14 mouse cellular contexts compared by ENCODE assay signal in the genomic region with DNA sequence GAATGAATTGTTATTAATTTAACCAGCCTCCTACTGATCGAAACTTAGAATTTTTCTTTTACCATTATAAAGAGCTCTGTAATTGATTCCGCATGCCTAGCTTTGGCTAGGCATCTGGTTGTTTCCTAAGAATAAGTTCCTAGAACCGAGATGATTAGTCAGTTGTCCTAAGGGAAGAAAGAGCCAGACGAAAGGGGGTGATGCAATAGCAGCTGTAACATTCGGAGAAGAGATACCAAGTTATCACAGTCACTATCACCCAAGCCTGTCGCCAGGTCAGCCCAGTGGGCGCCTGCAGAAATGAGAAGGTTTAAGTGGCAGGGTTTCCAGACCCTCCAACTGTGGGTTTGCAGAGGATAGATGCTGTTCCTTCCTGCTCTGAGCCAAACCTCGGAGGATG.
DNase-seq lines count a peak whose midpoint lies in the region; ATAC-seq and TF ChIP-seq lines count a peak whose summit lies in the region.
"Had no signal": no experiment of that assay in that cellular context is flagged by ENCODE, and none has a peak within 500 bp of the region (broad histone marks: within the 10 kb centered on the region; RNA-seq: fewer than 3 reads in every experiment).

No protein-coding gene starts in this region.

- no peak for TF ChIP-seq CTCF in E14TG2a.4 (conservative IDR thresholded peaks at IDR 0.05; ENCODE audit: low read length)

- H3K9me3 ChIP-seq in E14TG2a.4 (ENCODE audit: low read length): no peaks in the 10 kb centered on the region
- no peaks in the 10 kb centered on the region for H3K9me3 ChIP-seq in limb, embryonic 10.5 days (replicated peaks)
- H3K9me3 ChIP-seq in liver, embryonic 12.5 days (replicated peaks): no peaks in the 10 kb centered on the region
- H3K9me3 ChIP-seq in hindbrain, embryonic 12.5 days (replicated peaks): no peaks in the 10 kb centered on the region; the same call in 1 of the 2 replicates
- H3K9me3 ChIP-seq: forebrain, embryonic 13.5 days; kidney, embryonic 15.5 days; neural tube, embryonic 12.5 days had no signal

- H3K4me1 ChIP-seq in E14TG2a.4 (replicated peaks; ENCODE audit: low read depth, low read length): peaks cover 61% of the 10 kb centered on the region
- peaks cover 32% of the 10 kb centered on the region for H3K4me1 ChIP-seq in limb, embryonic 10.5 days
- H3K4me1 ChIP-seq in liver, embryonic 12.5 days: no peaks in the 10 kb centered on the region
- H3K4me1 ChIP-seq in hindbrain, embryonic 12.5 days: peaks cover 12% of the 10 kb centered on the region

- H3K27me3 ChIP-seq in E14TG2a.4 (ENCODE audit: insufficient read depth, low read length): no peaks in the 10 kb centered on the region
- peaks cover 3% of the 10 kb centered on the region; the same call in 1 of the 2 replicates for H3K27me3 ChIP-seq in limb, embryonic 10.5 days (ENCODE audit: low read depth, poor library complexity, severe bottlenecking)
- H3K27me3 ChIP-seq in liver, embryonic 12.5 days (replicated peaks): 0 out of 2 replicates have a peak, but pooled peaks cover 9% of the 10 kb centered on the region
- H3K27me3 ChIP-seq in hindbrain, embryonic 12.5 days: no peaks in the 10 kb centered on the region
- H3K27me3 ChIP-seq: forebrain, embryonic 13.5 days; kidney, embryonic 15.5 days; neural tube, embryonic 12.5 days had no signal

- H3K27ac ChIP-seq in limb, embryonic 10.5 days: 0 out of 2 replicates have a peak overlapping the region, but pooled peaks have one; percentile 28
- H3K27ac ChIP-seq in liver, embryonic 12.5 days: no peak overlapping the region
- no peak overlapping the region for H3K27ac ChIP-seq in hindbrain, embryonic 12.5 days
- H3K27ac ChIP-seq: forebrain, embryonic 13.5 days; kidney, embryonic 15.5 days; neural tube, embryonic 12.5 days had no signal

- H3K4me3 ChIP-seq in E14TG2a.4 (replicated peaks; ENCODE audit: low read length): peak overlapping the region; percentile 96
- no peak overlapping the region for H3K4me3 ChIP-seq in limb, embryonic 10.5 days
- no peak overlapping the region for H3K4me3 ChIP-seq in liver, embryonic 12.5 days
- no peak overlapping the region for H3K4me3 ChIP-seq in hindbrain, embryonic 12.5 days
- H3K4me3 ChIP-seq: forebrain, embryonic 13.5 days; kidney, embryonic 15.5 days; neural tube, embryonic 12.5 days had no signal

- ATAC-seq in liver, embryonic 12.5 days: no peak
- ATAC-seq in hindbrain, embryonic 12.5 days (ENCODE audit: low FRiP score): no peak
- ATAC-seq: forebrain, embryonic 13.5 days; hindbrain, embryonic 16.5 days; midbrain, embryonic 16.5 days had no signal

- H3K9ac ChIP-seq in liver, embryonic 12.5 days: no peak overlapping the region
- no peak overlapping the region for H3K9ac ChIP-seq in hindbrain, embryonic 12.5 days
- H3K9ac ChIP-seq: forebrain, embryonic 13.5 days; kidney, embryonic 15.5 days; neural tube, embryonic 12.5 days had no signal

- intact Hi-C loops in heart, postnatal 25 days (cut with DNase I): no loop called here

- DNase-seq in heart, adult 11 months: peak; percentile 93
- no peak for DNase-seq in heart, postnatal 25 days (ENCODE audit: low spot score)
- peak; percentile 43 for DNase-seq in ZHBTc4 (ENCODE audit: low read depth, low spot score)
- no peak for DNase-seq in limb, embryonic 10.5 days (ENCODE audit: low spot score)
- no peak for DNase-seq in left cerebral cortex, adult 11 months (ENCODE audit: low spot score)
- DNase-seq: cerebellum, adult 8-10 months had no signal

- no peak overlapping the region for H3K4me2 ChIP-seq in liver, embryonic 12.5 days
- no peak overlapping the region for H3K4me2 ChIP-seq in hindbrain, embryonic 12.5 days (replicated peaks)
- H3K4me2 ChIP-seq: forebrain, embryonic 13.5 days; kidney, embryonic 15.5 days; neural tube, embryonic 12.5 days had no signal

- peaks cover 90% of the 10 kb centered on the region for H3K36me3 ChIP-seq in E14TG2a.4 (ENCODE audit: insufficient read depth, low read length)
- no peaks in the 10 kb centered on the region for H3K36me3 ChIP-seq in limb, embryonic 10.5 days
- no peaks in the 10 kb centered on the region for H3K36me3 ChIP-seq in liver, embryonic 12.5 days
- no peaks in the 10 kb centered on the region for H3K36me3 ChIP-seq in hindbrain, embryonic 12.5 days
- H3K36me3 ChIP-seq: kidney, embryonic 15.5 days; neural tube, embryonic 12.5 days had no signal

- 82% methylated on average over 8 of the region's 8 CpGs for WGBS in limb, embryonic 10.5 days
- WGBS in liver, embryonic 12.5 days (ENCODE audit: insufficient replicate concordance): 54% methylated on average over 8 of the region's 8 CpGs
- WGBS in hindbrain, embryonic 12.5 days: 69% methylated on average over 8 of the region's 8 CpGs

Comparison
In these comparisons a context has a peak if more than half of its experiments do, and no peak if none do; other contexts are left out.
1. DNase-seq: peak in heart, adult 11 months (single experiment) and ZHBTc4 (single experiment); none in heart, postnatal 25 days (single experiment), limb, embryonic 10.5 days (single experiment) and left cerebral cortex, adult 11 months (single experiment).